Comparison of ENCODE assay signal across 17 mouse cellular contexts in the genomic region with DNA sequence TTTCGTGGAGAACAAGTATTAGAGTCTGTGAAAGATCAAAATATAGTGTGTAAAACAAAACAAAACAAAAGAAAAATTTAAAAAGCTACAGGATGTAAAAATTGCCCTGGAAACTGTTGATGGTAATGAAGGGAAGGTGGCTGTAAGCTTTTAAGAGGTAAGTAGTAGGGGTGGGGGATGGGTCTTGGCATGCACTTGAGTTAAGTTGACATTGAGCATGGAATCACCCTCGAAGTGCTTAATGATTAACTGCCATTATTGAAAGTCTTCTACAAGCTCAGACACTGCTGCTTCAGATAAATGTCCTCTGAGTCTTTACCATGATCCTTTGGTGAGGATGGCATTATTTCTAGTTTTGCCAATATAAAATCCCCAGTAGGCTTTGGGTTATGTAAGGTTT. TPM values are rescaled to one million over a fixed set of nuclear protein-coding genes. Genes with fewer than 3 reads are reported as not detected.
A peak's percentile ranks its signal among the peaks of the same experiment; 100 is the strongest.
DNase-seq lines count a peak whose midpoint lies in the region; ATAC-seq and TF ChIP-seq lines count a peak whose summit lies in the region.
"Had no signal": no experiment of that assay in that cellular context is flagged by ENCODE, and none has a peak within 500 bp of the region (broad histone marks: within the 10 kb centered on the region; RNA-seq: fewer than 3 reads in every experiment).

No protein-coding gene starts in this region.

- no peak overlapping the region for H3K4me3 ChIP-seq in liver, adult 2 months (ENCODE audit: insufficient read depth, low read depth, low read length)
- H3K4me3 ChIP-seq: embryonic facial prominence, embryonic 13.5 days; forebrain, embryonic 15.5 days; liver, embryonic 13.5 days; stomach, embryonic 15.5 days had no signal

- no peak for ATAC-seq in activated CD4-positive, CD25-positive, alpha-beta regulatory T cell, adult 4 months
- ATAC-seq: forebrain, embryonic 15.5 days; hindbrain, postnatal 0 days had no signal

- WGBS in liver, adult 2 months, result 41% methylated on average over 2 of the region's 2 CpGs

- no peak for TF ChIP-seq CTCF in liver, adult 2 months (IDR thresholded peaks at IDR 0.05; ENCODE audit: low read depth, low read length)

- no peaks in the 10 kb centered on the region for H3K27me3 ChIP-seq in liver, adult 2 months (ENCODE audit: control insufficient read depth, insufficient read depth, low read length)
- H3K27me3 ChIP-seq: forebrain, embryonic 15.5 days had no signal

- H3K36me3 ChIP-seq in liver, adult 2 months (ENCODE audit: control insufficient read depth, insufficient read depth, low read length), result peaks cover 10% of the 10 kb centered on the region; the same call in 1 of the 2 replicates
- H3K36me3 ChIP-seq: embryonic facial prominence, embryonic 13.5 days; forebrain, embryonic 15.5 days; stomach, embryonic 15.5 days had no signal

- no peak overlapping the region for H3K9ac ChIP-seq in liver, adult 2 months (ENCODE audit: low read depth, low read length)
- H3K9ac ChIP-seq: embryonic facial prominence, embryonic 13.5 days; forebrain, embryonic 15.5 days; liver, embryonic 13.5 days; stomach, embryonic 15.5 days had no signal

- H3K4me1 ChIP-seq in liver, adult 2 months (ENCODE audit: control insufficient read depth, insufficient read depth, low read length), result peaks cover 17% of the 10 kb centered on the region

- peak; percentile 86 for DNase-seq in liver, adult 2 months (ENCODE audit: extremely low read depth, low read depth, low spot score)
- DNase-seq in liver (no peak), A20 (ENCODE audit: low read depth, low spot score) (peak; percentile 7), ES-CJ7 (ENCODE audit: low read depth, low spot score) (peak; percentile 14)
- DNase-seq in kidney, postnatal 25 days, result peak; percentile 63 to 65
- DNase-seq in urinary bladder, adult 18-20 months (ENCODE audit: low spot score in 2 of 2), result no peak
- DNase-seq: adrenal gland, postnatal 25 days; cerebellum, adult 11-12 months; cerebellum, postnatal 14 days; liver, embryonic 13.5 days; retina, postnatal 1 day; thymus, adult 2 months had no signal

- H3K79me2 ChIP-seq in liver, adult 2 months (ENCODE audit: control insufficient read depth, insufficient read depth, low read length), result peaks cover 11% of the 10 kb centered on the region; the same call in 1 of the 2 replicates

- TF ChIP-seq POLR2A in liver, adult 2 months (IDR thresholded peaks at IDR 0.05; ENCODE audit: extremely low read depth, insufficient read depth, low read length), result no peak

- H3K27ac ChIP-seq in liver, adult 2 months (replicated peaks; ENCODE audit: insufficient read depth, low read depth, low read length), result no peak overlapping the region
- H3K27ac ChIP-seq: embryonic facial prominence, embryonic 13.5 days; forebrain, embryonic 15.5 days; hindbrain, postnatal 0 days; liver, embryonic 13.5 days; stomach, embryonic 15.5 days had no signal

RNA-seq across cellular contexts. Expression of gene Ogt, which starts 5.4 kb away (rescaled TPM):
- 61.4 and 69.3 TPM in 2 replicates for total RNA-seq in liver, adult 2 months (2014; rRNA removed)
- polyA plus RNA-seq in liver, adult 2 months (2012; rRNA removed), result 18.9 and 28.3 TPM in 2 replicates
- 100 to 1,000 TPM; 157 to 183 TPM for polyA plus RNA-seq in activated CD4-positive, CD25-positive, alpha-beta regulatory T cell, adult 4 months (2017; shearing (Covaris generic))

Comparison
In these comparisons a context has a peak if more than half of its experiments do, and no peak if none do; other contexts are left out.
1. DNase-seq: peak in liver, adult 2 months (single experiment), A20 (single experiment), ES-CJ7 (single experiment) and kidney, postnatal 25 days (2 of 2); none in liver (single experiment) and urinary bladder, adult 18-20 months (0 of 2).